Mouse (Mus musculus): ENCODE measurements around the gene Gm20532. TPM values are rescaled to one million over a fixed set of nuclear protein-coding genes. Genes with fewer than 3 reads are reported as not detected.

Gm20532 gene
- total RNA-seq, 1 experiment from 2014 or later = not detected

- peak; percentile 60 for ATAC-seq (ENCODE audit: extremely low read depth, insufficient number of reproducible peaks, low FRiP score, poor library complexity, severe bottlenecking)
Measured at GRCm38 (mm10) chr2:26668746-26669145, 82.3 kb downstream of the Gm20532 start.

GRCm38 (mm10) chr2:26671182-26671581 is 84.7 kb downstream of the Gm20532 start, which contains the start of gene Lcn4:
Gene Lcn4 (minus strand): TSS chr2:26671282.
- no peak for ATAC-seq (ENCODE audit: extremely low read depth, insufficient number of reproducible peaks, low FRiP score, poor library complexity, severe bottlenecking)

Other genes starting within 250 kb of the Gm20532 start
- 6.2 and 7.7 TPM in 2 replicates for gene Dnlz, start 234.5 kb upstream of the Gm20532 start, total RNA-seq (2017)
- 118 and 130 TPM in 2 replicates for gene Card9, start 225.7 kb upstream of the Gm20532 start, total RNA-seq (2017)
- gene Snapc4, start 206.0 kb upstream of the Gm20532 start, total RNA-seq (2017) = 58.9 and 67.2 TPM in 2 replicates
- 139 and 145 TPM in 2 replicates for gene Entr1, start 197.3 kb upstream of the Gm20532 start, total RNA-seq (2017)
- 52.1 and 65.4 TPM in 2 replicates for gene Pmpca, start 197.3 kb upstream of the Gm20532 start, total RNA-seq (2017)
- 17.1 and 18.5 TPM in 2 replicates for gene Inpp5e, start 177.4 kb upstream of the Gm20532 start, total RNA-seq (2017)
- 62.1 and 65.5 TPM in 2 replicates for gene Sec16a, start 141.4 kb upstream of the Gm20532 start, total RNA-seq (2017)
- gene Notch1, start 70.0 kb upstream of the Gm20532 start, total RNA-seq (2017) = 46.5 and 48.8 TPM in 2 replicates
- gene Egfl7, start 6.6 kb upstream of the Gm20532 start, total RNA-seq (2017) = 0.58 TPM in 1 of 2 replicates, not detected in the other
- 40.4 and 43.6 TPM in 2 replicates for gene Agpat2, start 17.8 kb downstream of the Gm20532 start, total RNA-seq (2017)
- not detected in 2 replicates for gene Fam69b, start 41.8 kb downstream of the Gm20532 start, total RNA-seq (2017)
- gene Lcn4, start 84.6 kb downstream of the Gm20532 start, total RNA-seq (2017) = 1.2 and 1.7 TPM in 2 replicates